Mouse (Mus musculus) hindbrain, embryonic 14.5 days (tissue): ENCODE measurements at regions not wholly inside any gene's neighbourhood (a gene's known extent, or its start where the extent isn't known, plus 50 kb on each side); places are given as distances from the start of the nearest gene placed in this dataset.

Experiments
- ATAC-seq: fragments of 200-750 bp; cut with Nextera tagmentation; 2 replicates; pipeline ENCODE4 v1.8.0; 2017; ENCODE audit warnings: moderate number of reproducible peaks, mild to moderate bottlenecking, moderate TSS enrichment, moderate library complexity; ENCODE audit not compliant: low FRiP score
- DNase-seq: peaks from one replicate; pipeline ENCODE4 v3.0.0-alpha.2; 2015; ENCODE audit warnings: low spot score
- H3K27ac ChIP-seq: fragments of 300-500 bp; sonication (generic); 2 replicates; pipeline ENCODE4 v1.5.1; 2014; ENCODE audit warnings: mild to moderate bottlenecking, moderate library complexity
- H3K27me3 ChIP-seq: fragments of 300-500 bp; sonication (generic); 2 replicates; pipeline ENCODE4 v1.6.1; 2014; ENCODE audit warnings: mild to moderate bottlenecking, low read length, mixed read lengths; ENCODE audit not compliant: control insufficient read depth, insufficient read depth
- H3K36me3 ChIP-seq: fragments of 300-500 bp; sonication (generic); replicated peaks from 2 replicates; pipeline ENCODE4 v1.6.1; 2014; ENCODE audit not compliant: control insufficient read depth, insufficient read depth
- H3K4me1 ChIP-seq: fragments of 300-500 bp; sonication (generic); replicated peaks from 2 replicates; pipeline ENCODE4 v1.6.1; 2014; ENCODE audit warnings: antibody characterized with exemption, low read length, mixed read lengths; ENCODE audit not compliant: control insufficient read depth, insufficient read depth
- H3K4me2 ChIP-seq: fragments of 300-500 bp; sonication (generic); replicated peaks from 2 replicates; pipeline ENCODE4 v1.6.1; 2014; ENCODE audit warnings: mild to moderate bottlenecking, moderate library complexity
- H3K4me3 ChIP-seq: fragments of 300-500 bp; sonication (generic); replicated peaks from 2 replicates; pipeline ENCODE4 v1.5.1; 2014; ENCODE audit warnings: mild to moderate bottlenecking, low read length
- H3K9ac ChIP-seq: fragments of 300-500 bp; sonication (generic); 2 replicates; pipeline ENCODE4 v1.6.1; 2014
- H3K9me3 ChIP-seq: fragments of 300-500 bp; sonication (generic); 2 replicates; pipeline ENCODE4 v1.6.1; 2016; ENCODE audit warnings: low read length; ENCODE audit not compliant: control insufficient read depth
- WGBS: fragments of 180-500 bp; shearing (Covaris S2); extraction: QIAGEN DNeasy Blood & Tissue Kit; methylation state at CpG from one replicate; pipeline ENCODE4 v1.1.7; 2014; 5-methylcytosine and 5-hydroxymethylcytosine counted together

GRCm38 (mm10) chr3:36743399-36743798 lies 53.4 kb upstream of the Trpc3 start:
- Histone ChIP-seq H3K4me1 (no peaks in the 10 kb centered on the region), H3K36me3 (no peaks in the 10 kb centered on the region), H3K9me3 (no peaks in the 10 kb centered on the region), H3K9ac (no peak overlapping the region), H3K27ac (no peak overlapping the region), H3K4me2 (no peak overlapping the region), H3K4me3 (no peak overlapping the region), H3K27me3 (no peaks in the 10 kb centered on the region)
- no peak for ATAC-seq
- no peak for DNase-seq
- 67% methylated on average over 5 of the region's 5 CpGs for WGBS

- Histone ChIP-seq H3K9ac (no peak overlapping the region), H3K4me2 (no peak overlapping the region), H3K4me1 (no peaks in the 10 kb centered on the region), H3K9me3 (no peaks in the 10 kb centered on the region), H3K36me3 (no peaks in the 10 kb centered on the region), H3K27ac (no peak overlapping the region), H3K27me3 (no peaks in the 10 kb centered on the region), H3K4me3 (no peak overlapping the region)
- 77% methylated on average over 7 of the region's 7 CpGs for WGBS
- DNase-seq (no peak), ATAC-seq (no peak)
Measured at GRCm38 (mm10) chr3:36754358-36754950, 64.5 kb upstream of the Trpc3 start.

GRCm38 (mm10) chr3:36762065-36762653 lies 72.2 kb upstream of the Trpc3 start:
- ATAC-seq (no peak), DNase-seq (no peak)
- 95% methylated on average over 6 of the region's 6 CpGs for WGBS
- H3K4me1 ChIP-seq: no peaks in the 10 kb centered on the region
- no peaks in the 10 kb centered on the region for H3K27me3 ChIP-seq
- H3K4me3 ChIP-seq: no peak overlapping the region
- H3K4me2 ChIP-seq: no peak overlapping the region
- H3K9me3 ChIP-seq: no peaks in the 10 kb centered on the region
- H3K36me3 ChIP-seq: no peaks in the 10 kb centered on the region
- H3K27ac ChIP-seq: no peak overlapping the region
- H3K9ac ChIP-seq: no peak overlapping the region

GRCm38 (mm10) chr3:36762847-36763246 lies 72.9 kb upstream of the Trpc3 start:
- 82% methylated on average over 3 of the region's 3 CpGs for WGBS
- Histone ChIP-seq H3K4me1 (no peaks in the 10 kb centered on the region), H3K36me3 (no peaks in the 10 kb centered on the region), H3K4me2 (no peak overlapping the region), H3K27me3 (no peaks in the 10 kb centered on the region), H3K9ac (no peak overlapping the region), H3K27ac (no peak overlapping the region), H3K9me3 (no peaks in the 10 kb centered on the region), H3K4me3 (no peak overlapping the region)
- DNase-seq (no peak), ATAC-seq (no peak)

- DNase-seq: no peak
- H3K36me3 ChIP-seq: no peaks in the 10 kb centered on the region
- H3K4me2 ChIP-seq: no peak overlapping the region
- 77% methylated on average over 2 of the region's 2 CpGs for WGBS
- no peak overlapping the region for H3K9ac ChIP-seq
- no peaks in the 10 kb centered on the region for H3K4me1 ChIP-seq
- no peak for ATAC-seq
- no peak overlapping the region for H3K27ac ChIP-seq
- H3K9me3 ChIP-seq: no peaks in the 10 kb centered on the region
- H3K27me3 ChIP-seq: no peaks in the 10 kb centered on the region
- no peak overlapping the region for H3K4me3 ChIP-seq
Measured at GRCm38 (mm10) chr3:36764741-36765140, 74.8 kb upstream of the Trpc3 start.

GRCm38 (mm10) chr3:36770096-36770495 lies 80.1 kb upstream of the Trpc3 start:
- H3K9ac ChIP-seq: no peak overlapping the region
- H3K27me3 ChIP-seq: no peaks in the 10 kb centered on the region
- 57% methylated on average over 1 of the region's 1 CpGs for WGBS
- no peaks in the 10 kb centered on the region for H3K36me3 ChIP-seq
- no peaks in the 10 kb centered on the region for H3K9me3 ChIP-seq
- no peak overlapping the region for H3K27ac ChIP-seq
- H3K4me2 ChIP-seq: no peak overlapping the region
- no peak for DNase-seq
- no peak for ATAC-seq
- H3K4me1 ChIP-seq: no peaks in the 10 kb centered on the region
- H3K4me3 ChIP-seq: no peak overlapping the region

GRCm38 (mm10) chr3:36771011-36771410 lies 81.0 kb upstream of the Trpc3 start:
- ATAC-seq (no peak), DNase-seq (no peak)
- Histone ChIP-seq H3K4me2 (no peak overlapping the region), H3K9me3 (no peaks in the 10 kb centered on the region), H3K4me1 (no peaks in the 10 kb centered on the region), H3K4me3 (no peak overlapping the region), H3K27ac (no peak overlapping the region), H3K9ac (no peak overlapping the region), H3K27me3 (no peaks in the 10 kb centered on the region), H3K36me3 (no peaks in the 10 kb centered on the region)
- 73% methylated on average over 4 of the region's 4 CpGs for WGBS

- Histone ChIP-seq H3K9ac (no peak overlapping the region), H3K9me3 (no peaks in the 10 kb centered on the region), H3K36me3 (no peaks in the 10 kb centered on the region), H3K4me2 (no peak overlapping the region), H3K27me3 (no peaks in the 10 kb centered on the region), H3K27ac (0 out of 2 replicates have a peak overlapping the region, but pooled peaks have one; percentile 28), H3K4me3 (no peak overlapping the region), H3K4me1 (no peaks in the 10 kb centered on the region; the same call in 1 of the 2 replicates)
- 34% methylated on average over 4 of the region's 4 CpGs for WGBS
- DNase-seq (no peak), ATAC-seq (no peak)
Measured at GRCm38 (mm10) chr3:36774023-36774422, 84.1 kb upstream of the Trpc3 start.

- ATAC-seq: no peak
- WGBS: 82% methylated on average over 7 of the region's 7 CpGs
- no peak overlapping the region for H3K9ac ChIP-seq
Measured at GRCm38 (mm10) chr3:36778448-36778847, 84.5 kb upstream of the 4932438A13Rik start.

GRCm38 (mm10) chr3:36786581-36786980 lies 76.3 kb upstream of the 4932438A13Rik start:
- Histone ChIP-seq H3K27ac (no peak overlapping the region), H3K4me2 (no peak overlapping the region), H3K27me3 (no peaks in the 10 kb centered on the region), H3K4me1 (no peaks in the 10 kb centered on the region), H3K36me3 (no peaks in the 10 kb centered on the region), H3K4me3 (no peak overlapping the region), H3K9ac (no peak overlapping the region), H3K9me3 (0 out of 2 replicates have a peak, but pooled peaks cover 4% of the 10 kb centered on the region)
- no peak for DNase-seq
- WGBS: 83% methylated on average over 5 of the region's 5 CpGs
- ATAC-seq: no peak

More at GRCm38 (mm10) chr3:36778448-36778847, 84.5 kb upstream of the 4932438A13Rik start:
- Histone ChIP-seq H3K36me3 (no peaks in the 10 kb centered on the region), H3K27me3 (no peaks in the 10 kb centered on the region), H3K4me3 (no peak overlapping the region), H3K4me2 (no peak overlapping the region), H3K27ac (no peak overlapping the region), H3K9me3 (no peaks in the 10 kb centered on the region), H3K4me1 (no peaks in the 10 kb centered on the region; the same call in 1 of the 2 replicates)
- no peak for DNase-seq
